Mouse (Mus musculus) ES-E14 (cell line): ENCODE data around the gene Arrdc5. TPM values are rescaled to one million over a fixed set of nuclear protein-coding genes. Genes with fewer than 3 reads are reported as not detected.

ENCODE experiments used
- DNase-seq: peaks from one replicate; pipeline ENCODE4 v3.0.0-alpha.2; 2013; ENCODE audit warnings: low read depth, low spot score
- H3K27ac ChIP-seq: 2 replicates; pipeline ENCODE4 v1.5.1; 2012; ENCODE audit warnings: low read depth, mild to moderate bottlenecking, low read length, moderate library complexity, mixed read lengths; ENCODE audit not compliant: poor library complexity, insufficient read depth, severe bottlenecking
- H3K36me3 ChIP-seq: 2 replicates; pipeline ENCODE4 v1.6.1; 2012; ENCODE audit warnings: mild to moderate bottlenecking, low read length, moderate library complexity, mixed read lengths; ENCODE audit not compliant: control insufficient read depth, poor library complexity, insufficient read depth, severe bottlenecking
- H3K4me1 ChIP-seq, 2 experiments: fragments of 150-350 bp in 1 of 2; sonication (generic) in 1 of 2; 2 replicates each; pipeline ENCODE4 v1.6.1; 2012; ENCODE audit warnings: low read length in 2 of 2, mild to moderate bottlenecking in 1 of 2, mixed read lengths in 1 of 2; ENCODE audit not compliant: control insufficient read depth in 2 of 2, insufficient read depth in 2 of 2, poor library complexity in 1 of 2
- H3K4me3 ChIP-seq, 2 experiments: fragments of 150-350 bp in 1 of 2; sonication (generic) in 1 of 2; 2 replicates each; pipeline ENCODE4 v1.5.1; 2012; ENCODE audit warnings: low read length in 2 of 2, low read depth in 1 of 2, mild to moderate bottlenecking in 1 of 2, mixed read lengths in 1 of 2; ENCODE audit not compliant: insufficient read depth in 1 of 2, poor library complexity in 1 of 2, severe bottlenecking in 1 of 2
- H3K9ac ChIP-seq: 2 replicates; pipeline ENCODE4 v1.6.1; 2012; ENCODE audit warnings: low read depth, mild to moderate bottlenecking, low read length, mixed read lengths; ENCODE audit not compliant: poor library complexity, insufficient read depth, severe bottlenecking
- H3K9me3 ChIP-seq: fragments of 150-350 bp; sonication (generic); 2 replicates; pipeline ENCODE4 v1.6.1; 2012; ENCODE audit warnings: low read depth, mild to moderate bottlenecking, low read length; ENCODE audit not compliant: control insufficient read depth, insufficient read depth
- CHD2 ChIP-seq: IDR thresholded peaks from 2 replicates; pipeline ENCODE4 v1.6.1; 2014; ENCODE audit warnings: mild to moderate bottlenecking, low read depth, low read length, inconsistent platforms
- HCFC1 ChIP-seq: IDR thresholded peaks from 2 replicates; pipeline ENCODE4 v1.6.1; 2012; ENCODE audit warnings: low read length, inconsistent platforms, borderline replicate concordance; ENCODE audit not compliant: insufficient read depth
- MAFK ChIP-seq: IDR thresholded peaks from 2 replicates; pipeline ENCODE4 v1.6.1; 2014; ENCODE audit warnings: mild to moderate bottlenecking, low read depth, low read length, inconsistent platforms; ENCODE audit not compliant: insufficient read depth
- ZC3H11A ChIP-seq: IDR thresholded peaks from 2 replicates; pipeline ENCODE4 v1.6.1; 2012; ENCODE audit warnings: low read depth, mild to moderate bottlenecking, inconsistent platforms, low read length, borderline replicate concordance
- ZNF384 ChIP-seq: IDR thresholded peaks from 2 replicates; pipeline ENCODE4 v1.6.1; 2012; ENCODE audit warnings: low read depth, low read length, inconsistent platforms
- in situ Hi-C, 2 experiments: fragments of 600-800 bp; cut with MboI; formaldehyde crosslinking; loops; one replicate each; pipeline ENCODE4 v1.15.1; 2025; ENCODE audit warnings: low sequenced_read_pairs in 2 of 2, inconsistent platforms in 1 of 2; ENCODE audit not compliant: unreplicated experiment in 2 of 2
- total RNA-seq: library from RNA; depleted of rRNA; stranded (reverse); fragments of 300-350 nt; gene quantifications from 2 replicates; pipeline ENCODE4 v1.2.3, GENCODE M21; 2012; rRNA removed

The Arrdc5 gene
- total RNA-seq, 1 experiment = not detected

DNA sequence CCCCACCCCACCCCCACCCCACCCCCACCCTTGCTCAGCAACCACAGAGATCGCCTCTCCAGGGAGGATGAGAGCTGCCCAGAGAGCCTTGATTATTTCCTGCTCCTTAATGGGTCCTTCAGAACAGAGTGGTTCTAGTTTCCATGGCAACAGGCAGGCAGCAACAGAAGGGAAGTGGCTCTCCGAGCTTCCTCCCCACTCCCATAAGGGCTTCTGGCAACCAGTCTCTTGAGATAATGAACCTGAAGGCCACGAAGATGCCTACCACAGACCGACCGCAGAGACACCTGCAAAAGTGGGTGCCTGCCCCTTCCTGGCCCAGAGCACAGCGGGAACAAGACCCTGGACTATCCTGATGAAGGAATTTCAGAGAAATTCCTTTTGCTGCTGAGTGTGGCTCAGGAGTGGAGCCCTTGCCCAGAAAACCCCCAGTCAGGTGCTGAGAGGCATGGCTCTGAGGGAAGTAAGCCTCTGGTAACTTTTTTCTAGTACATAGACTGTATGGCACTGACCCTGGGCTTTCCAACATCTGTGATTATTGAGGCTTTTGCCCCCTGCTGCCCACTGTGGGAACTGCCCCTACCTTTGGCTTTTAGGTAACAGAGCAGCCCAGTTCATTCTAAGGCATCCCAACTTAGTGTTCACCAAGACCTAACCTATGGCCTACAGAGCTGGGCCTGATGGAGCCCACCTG is 48.8 kb downstream of the Arrdc5 start:
- H3K27ac ChIP-seq = peak overlapping the region; percentile 41; the same call in 1 of the 2 replicates
- H3K4me3 ChIP-seq = no peak overlapping the region
- no peak for DNase-seq
- H3K36me3 ChIP-seq = no peaks in the 10 kb centered on the region
- 0 out of 2 replicates have a peak overlapping the region, but pooled peaks have one; percentile 1 for H3K9ac ChIP-seq
- TF ChIP-seq CHD2 (no peak), ZC3H11A (0 out of 2 replicates have a peak, but pooled peaks have one; percentile 7), MAFK (no peak), ZNF384 (peak; percentile 87), HCFC1 (peak; percentile 48; the same call in 1 of the 2 replicates)
- peaks cover 0 to 11% of the 10 kb centered on the region in 2 experiments; a peak in 3 of 4 replicates for H3K4me1 ChIP-seq
- H3K9me3 ChIP-seq = no peaks in the 10 kb centered on the region
- in situ Hi-C loops = no loop called here

- in situ Hi-C loops = no loop called here
- Histone ChIP-seq H3K4me1 (peaks cover 0 to 3% of the 10 kb centered on the region in 2 experiments; a peak in 1 of 4 replicates), H3K4me3 (no peak overlapping the region), H3K9me3 (no peaks in the 10 kb centered on the region), H3K9ac (no peak overlapping the region), H3K27ac (no peak overlapping the region), H3K36me3 (no peaks in the 10 kb centered on the region)
- TF ChIP-seq HCFC1 = no peak
- TF ChIP-seq CHD2 = no peak
- no peak for TF ChIP-seq ZNF384
- TF ChIP-seq MAFK = no peak
- no peak for TF ChIP-seq ZC3H11A
- DNase-seq = no peak
Measured at GRCm38 (mm10) chr17:56245608-56246007, 54.5 kb downstream of the Arrdc5 start.

Other genes starting within 250 kb of the Arrdc5 start
- 34.8 and 38.8 TPM in 2 replicates for gene Ubxn6, start 225.3 kb downstream of the Arrdc5 start, total RNA-seq
- 165 and 204 TPM in 2 replicates for gene Hdgfl2, start 220.7 kb downstream of the Arrdc5 start, total RNA-seq
- gene Plin4, start 190.5 kb downstream of the Arrdc5 start, total RNA-seq = 0.31 and 0.69 TPM in 2 replicates
- gene Plin5, start 182.7 kb downstream of the Arrdc5 start, total RNA-seq = 1.4 and 2.1 TPM in 2 replicates
- not detected in 2 replicates for gene Lrg1, start 178.3 kb downstream of the Arrdc5 start, total RNA-seq
- gene Sema6b, start 159.9 kb downstream of the Arrdc5 start, total RNA-seq = 2.9 and 7.1 TPM in 2 replicates
- 1.3 and 1.7 TPM in 2 replicates for gene Tnfaip8l1, start 137.8 kb downstream of the Arrdc5 start, total RNA-seq
- gene Mydgf, start 116.4 kb downstream of the Arrdc5 start, total RNA-seq = 71.1 and 95.2 TPM in 2 replicates
- gene Dpp9, start 81.4 kb downstream of the Arrdc5 start, total RNA-seq = 27.4 and 27.5 TPM in 2 replicates
- 18.8 and 18.9 TPM in 2 replicates for gene Fem1a, start 43.5 kb downstream of the Arrdc5 start, total RNA-seq
- gene Ticam1, start 23.5 kb downstream of the Arrdc5 start, total RNA-seq = 2.4 and 2.8 TPM in 2 replicates
- gene Plin3, start 7.4 kb downstream of the Arrdc5 start, total RNA-seq = 40.5 and 53.9 TPM in 2 replicates
- 238 and 265 TPM in 2 replicates for gene Uhrf1, start 3.0 kb upstream of the Arrdc5 start, total RNA-seq
- gene Kdm4b, start 25.8 kb upstream of the Arrdc5 start, total RNA-seq = 21.1 and 43.7 TPM in 2 replicates
- 128 and 197 TPM in 2 replicates for gene Ptprs, start 176.2 kb upstream of the Arrdc5 start, total RNA-seq
- gene Znrf4, start 212.1 kb upstream of the Arrdc5 start, total RNA-seq = not detected in 2 replicates